Mouse (Mus musculus): ENCODE measurements around the gene Actl11.

- no peak for TF ChIP-seq CTCF (IDR thresholded peaks at IDR 0.05; ENCODE audit: insufficient read depth, low read depth, low read length)
- no peak for TF ChIP-seq POLR2A (IDR thresholded peaks at IDR 0.05; ENCODE audit: insufficient read depth, low read depth, low read length)
These were observed 39.2 kb downstream of the Actl11 start for GRCm38 (mm10) chr9:107967437-107967836.

Data from olfactory bulb, adult 2 months (tissue).